Mouse (Mus musculus) midbrain, embryonic 16.5 days (tissue): ENCODE results near the gene Eif4g3. TPM values are rescaled to one million over a fixed set of nuclear protein-coding genes. Genes with fewer than 3 reads are reported as not detected.

ENCODE experiments used
- ATAC-seq: fragments of 200-750 bp; cut with Nextera tagmentation; 2 replicates; pipeline ENCODE4 v1.8.0; 2017; ENCODE audit warnings: moderate TSS enrichment
- H3K27ac ChIP-seq: fragments of 300-500 bp; sonication (generic); 2 replicates; pipeline ENCODE4 v1.5.1; 2014; ENCODE audit warnings: mild to moderate bottlenecking, low read length, mixed read lengths
- H3K27me3 ChIP-seq: fragments of 300-500 bp; sonication (generic); 2 replicates; pipeline ENCODE4 v1.6.1; 2014; ENCODE audit warnings: low read depth, low read length, mixed read lengths; ENCODE audit not compliant: control insufficient read depth, insufficient read depth
- H3K36me3 ChIP-seq: fragments of 300-500 bp; sonication (generic); 2 replicates; pipeline ENCODE4 v1.6.1; 2014; ENCODE audit warnings: mild to moderate bottlenecking, low read length, moderate library complexity, mixed read lengths; ENCODE audit not compliant: control insufficient read depth, insufficient read depth
- H3K4me1 ChIP-seq: fragments of 300-500 bp; sonication (generic); 2 replicates; pipeline ENCODE4 v1.6.1; 2014; ENCODE audit warnings: mild to moderate bottlenecking, low read length, mixed read lengths; ENCODE audit not compliant: control insufficient read depth, insufficient read depth
- H3K4me2 ChIP-seq: fragments of 300-500 bp; sonication (generic); 2 replicates; pipeline ENCODE4 v1.6.1; 2014; ENCODE audit warnings: mild to moderate bottlenecking, low read length, mixed read lengths
- H3K4me3 ChIP-seq: fragments of 300-500 bp; sonication (generic); 2 replicates; pipeline ENCODE4 v1.5.1; 2014; ENCODE audit warnings: low read depth, mild to moderate bottlenecking, low read length, moderate library complexity, mixed read lengths
- H3K9ac ChIP-seq: fragments of 300-500 bp; sonication (generic); 2 replicates; pipeline ENCODE4 v1.6.1; 2014; ENCODE audit warnings: low read depth, low read length, mixed read lengths
- H3K9me3 ChIP-seq: fragments of 300-500 bp; sonication (generic); replicated peaks from 2 replicates; pipeline ENCODE4 v1.6.1; 2014; ENCODE audit warnings: mild to moderate bottlenecking, low read length, mixed read lengths; ENCODE audit not compliant: control insufficient read depth, poor library complexity, severe bottlenecking
- WGBS: fragments of 180-500 bp; shearing (Covaris S2); extraction: QIAGEN DNeasy Blood & Tissue Kit; methylation state at CpG from one replicate; pipeline ENCODE4 v1.1.7; 2014; 5-methylcytosine and 5-hydroxymethylcytosine counted together
- polyA plus RNA-seq: library from polyadenylated mRNA; unstranded; fragments of >200 nt; fragmentation: Nextera tagmentation; extraction: Ambion mirVana; gene quantifications from 2 replicates; pipeline ENCODE4 v1.2.1, GENCODE M21; 2015

Eif4g3 gene
- 48.7 and 54.1 TPM in 2 replicates for polyA plus RNA-seq

GRCm38 (mm10) chr4:137992890-137993289, at the start of gene Eif4g3:
TSS of gene Eif4g3 (plus strand) at chr4:137993022.
- Histone ChIP-seq H3K36me3 (0 out of 2 replicates have a peak, but pooled peaks cover under 1% of the 10 kb centered on the region), H3K4me1 (peaks cover 24% of the 10 kb centered on the region), H3K9me3 (no peaks in the 10 kb centered on the region), H3K4me2 (peak within 1 kb of the TSS; percentile 67), H3K27me3 (no peaks in the 10 kb centered on the region), H3K27ac (peak within 1 kb of the TSS; percentile 97), H3K9ac (peak within 1 kb of the TSS; percentile 99), H3K4me3 (peak within 1 kb of the TSS; percentile 94)
- no peak for ATAC-seq
- 1% methylated on average over 39 of the region's 39 CpGs for WGBS

- no peaks in the 10 kb centered on the region; the same call in 1 of the 2 replicates for H3K9me3 ChIP-seq
- H3K27me3 ChIP-seq: no peaks in the 10 kb centered on the region
- no peak overlapping the region for H3K4me2 ChIP-seq
- H3K36me3 ChIP-seq: peaks cover 16% of the 10 kb centered on the region
- no peak overlapping the region for H3K4me3 ChIP-seq
- no peak for ATAC-seq
- H3K9ac ChIP-seq: no peak overlapping the region
- peaks cover 17% of the 10 kb centered on the region for H3K4me1 ChIP-seq
- 88% methylated on average over 10 of the region's 10 CpGs for WGBS
- no peak overlapping the region for H3K27ac ChIP-seq
Observed at GRCm38 (mm10) chr4:137943540-137943939, 49.3 kb upstream of the Eif4g3 start.

GRCm38 (mm10) chr4:137945376-137945775, 47.4 kb upstream of the Eif4g3 start:
- Histone ChIP-seq H3K9ac (no peak overlapping the region), H3K27ac (no peak overlapping the region), H3K36me3 (peaks cover 24% of the 10 kb centered on the region), H3K27me3 (no peaks in the 10 kb centered on the region), H3K4me3 (no peak overlapping the region), H3K9me3 (no peaks in the 10 kb centered on the region; the same call in 1 of the 2 replicates), H3K4me1 (peaks cover 17% of the 10 kb centered on the region), H3K4me2 (no peak overlapping the region)
- WGBS: 76% methylated on average over 4 of the region's 4 CpGs
- no peak for ATAC-seq

GRCm38 (mm10) chr4:137946419-137946818, 46.4 kb upstream of the Eif4g3 start:
- H3K36me3 ChIP-seq: peaks cover 30% of the 10 kb centered on the region

GRCm38 (mm10) chr4:137952840-137953239, 40.0 kb upstream of the Eif4g3 start:
- Histone ChIP-seq H3K9me3 (no peaks in the 10 kb centered on the region), H3K27ac (no peak overlapping the region), H3K9ac (no peak overlapping the region), H3K4me3 (no peak overlapping the region), H3K36me3 (peaks cover 34% of the 10 kb centered on the region), H3K4me2 (no peak overlapping the region), H3K4me1 (no peaks in the 10 kb centered on the region), H3K27me3 (no peaks in the 10 kb centered on the region)
- 36% methylated on average over 4 of the region's 4 CpGs for WGBS
- no peak for ATAC-seq

More at GRCm38 (mm10) chr4:137946419-137946818, 46.4 kb upstream of the Eif4g3 start:
- Histone ChIP-seq H3K27ac (no peak overlapping the region), H3K4me1 (peaks cover 16% of the 10 kb centered on the region), H3K9me3 (no peaks in the 10 kb centered on the region; the same call in 1 of the 2 replicates), H3K27me3 (no peaks in the 10 kb centered on the region), H3K9ac (no peak overlapping the region), H3K4me3 (no peak overlapping the region), H3K4me2 (no peak overlapping the region)
- ATAC-seq: no peak
- WGBS: 90% methylated on average over 8 of the region's 11 CpGs

GRCm38 (mm10) chr4:137954184-137954583, 38.6 kb upstream of the Eif4g3 start:
- no peaks in the 10 kb centered on the region for H3K4me1 ChIP-seq
- no peak overlapping the region for H3K27ac ChIP-seq
- H3K4me3 ChIP-seq: no peak overlapping the region
- no peaks in the 10 kb centered on the region for H3K9me3 ChIP-seq
- H3K27me3 ChIP-seq: no peaks in the 10 kb centered on the region
- ATAC-seq: no peak
- H3K36me3 ChIP-seq: peaks cover 41% of the 10 kb centered on the region
- 86% methylated on average over 2 of the region's 2 CpGs for WGBS
- H3K9ac ChIP-seq: no peak overlapping the region
- H3K4me2 ChIP-seq: no peak overlapping the region

- no peaks in the 10 kb centered on the region for H3K4me1 ChIP-seq
- no peak overlapping the region for H3K27ac ChIP-seq
- WGBS: 87% methylated on average over 8 of the region's 8 CpGs
- H3K9ac ChIP-seq: no peak overlapping the region
- H3K36me3 ChIP-seq: peaks cover 39% of the 10 kb centered on the region
- H3K4me3 ChIP-seq: no peak overlapping the region
- no peak overlapping the region for H3K4me2 ChIP-seq
- ATAC-seq: no peak
- H3K9me3 ChIP-seq: no peaks in the 10 kb centered on the region
- no peaks in the 10 kb centered on the region for H3K27me3 ChIP-seq
Observed at GRCm38 (mm10) chr4:137954926-137955396, 37.9 kb upstream of the Eif4g3 start.

GRCm38 (mm10) chr4:137956260-137956659, 36.6 kb upstream of the Eif4g3 start:
- H3K4me1 ChIP-seq: no peaks in the 10 kb centered on the region
- WGBS: 95% methylated on average over 15 of the region's 15 CpGs
- no peak overlapping the region for H3K4me2 ChIP-seq
- ATAC-seq: no peak
- no peak overlapping the region for H3K27ac ChIP-seq
- no peak overlapping the region for H3K9ac ChIP-seq
- H3K27me3 ChIP-seq: no peaks in the 10 kb centered on the region
- no peaks in the 10 kb centered on the region for H3K9me3 ChIP-seq
- peaks cover 30% of the 10 kb centered on the region for H3K36me3 ChIP-seq
- no peak overlapping the region for H3K4me3 ChIP-seq

GRCm38 (mm10) chr4:137959889-137960665, 32.7 kb upstream of the Eif4g3 start:
- H3K36me3 ChIP-seq: peaks cover 31% of the 10 kb centered on the region
- H3K4me3 ChIP-seq: no peak overlapping the region
- H3K27me3 ChIP-seq: no peaks in the 10 kb centered on the region
- H3K4me1 ChIP-seq: no peaks in the 10 kb centered on the region
- no peaks in the 10 kb centered on the region for H3K9me3 ChIP-seq
- WGBS: 84% methylated on average over 13 of the region's 13 CpGs
- no peak overlapping the region for H3K4me2 ChIP-seq
- ATAC-seq: no peak
- no peak overlapping the region for H3K9ac ChIP-seq
- no peak overlapping the region for H3K27ac ChIP-seq
